Mouse (Mus musculus) gastrocnemius, postnatal 25 days (tissue): ENCODE results near the gene Lcp2. TPM values are rescaled to one million over a fixed set of nuclear protein-coding genes. Genes with fewer than 3 reads are reported as not detected.

Experiments
- DNase-seq: peaks from one replicate; pipeline ENCODE4 v3.0.0; 2022
- long read RNA-seq, 2 experiments: library from polyadenylated mRNA; stranded (forward); transcript quantifications; one replicate each; pipeline ENCODE4 v2.0.0; 2021
- total RNA-seq, 2 experiments: library from RNA; stranded (reverse); gene quantifications; 1 replicate in 1 of 2; 2 replicates in 1 of 2; pipeline ENCODE4 v1.2.3; 2021

The Lcp2 gene
- 1 to 10 TPM in 1 of 2 experiments, under 1 TPM in 1; 0.72 to 1.8 TPM for total RNA-seq
- long read RNA-seq, experiment 1 = 0 reads
- long read RNA-seq, experiment 2 = 0 reads

GRCm38 (mm10) chr11:34046767-34047541, at the start of gene Lcp2:
Gene Lcp2 (plus strand): TSS chr11:34046920.
- no peak for DNase-seq

DNA sequence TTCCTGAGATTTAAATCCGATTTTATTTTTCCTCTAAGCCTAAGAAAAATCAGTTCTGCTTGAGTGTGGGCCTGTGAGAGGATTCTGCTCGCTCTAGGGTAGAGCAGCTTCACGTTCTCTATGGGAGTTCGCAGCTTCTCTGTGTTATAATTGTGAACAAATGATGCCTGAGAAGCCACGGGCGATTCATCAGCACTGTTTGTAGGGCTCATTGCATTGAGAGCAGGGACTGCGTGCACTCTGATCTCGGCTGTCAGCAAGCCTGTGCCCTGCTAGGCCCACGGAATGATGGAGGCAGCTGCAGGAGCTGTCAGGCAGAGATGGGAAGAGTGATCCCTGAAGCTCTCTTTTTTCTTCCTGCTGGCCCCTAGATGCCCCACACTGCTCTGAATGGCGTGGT, 48.5 kb upstream of the Lcp2 start:
- no peak for DNase-seq

DNA sequence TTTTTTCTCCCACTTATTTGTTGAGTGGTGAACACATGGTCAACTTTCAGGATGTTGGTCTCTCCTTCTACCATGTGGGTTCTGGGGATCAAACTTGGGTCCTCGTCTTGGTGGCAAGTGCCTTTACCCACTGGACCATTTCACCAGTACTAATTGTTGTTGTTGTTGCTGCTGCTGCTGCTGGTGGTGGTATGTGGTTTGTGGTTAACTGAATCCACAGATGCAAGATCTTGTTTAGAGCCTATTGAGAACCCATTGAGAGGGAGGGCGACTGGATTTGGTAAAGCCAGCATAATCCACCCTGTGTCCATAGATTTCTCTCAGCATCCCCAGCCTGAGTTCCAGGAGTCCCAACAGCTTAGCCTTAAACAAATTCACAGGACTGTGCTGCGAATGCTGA, 46.3 kb upstream of the Lcp2 start:
- DNase-seq = no peak

DNA sequence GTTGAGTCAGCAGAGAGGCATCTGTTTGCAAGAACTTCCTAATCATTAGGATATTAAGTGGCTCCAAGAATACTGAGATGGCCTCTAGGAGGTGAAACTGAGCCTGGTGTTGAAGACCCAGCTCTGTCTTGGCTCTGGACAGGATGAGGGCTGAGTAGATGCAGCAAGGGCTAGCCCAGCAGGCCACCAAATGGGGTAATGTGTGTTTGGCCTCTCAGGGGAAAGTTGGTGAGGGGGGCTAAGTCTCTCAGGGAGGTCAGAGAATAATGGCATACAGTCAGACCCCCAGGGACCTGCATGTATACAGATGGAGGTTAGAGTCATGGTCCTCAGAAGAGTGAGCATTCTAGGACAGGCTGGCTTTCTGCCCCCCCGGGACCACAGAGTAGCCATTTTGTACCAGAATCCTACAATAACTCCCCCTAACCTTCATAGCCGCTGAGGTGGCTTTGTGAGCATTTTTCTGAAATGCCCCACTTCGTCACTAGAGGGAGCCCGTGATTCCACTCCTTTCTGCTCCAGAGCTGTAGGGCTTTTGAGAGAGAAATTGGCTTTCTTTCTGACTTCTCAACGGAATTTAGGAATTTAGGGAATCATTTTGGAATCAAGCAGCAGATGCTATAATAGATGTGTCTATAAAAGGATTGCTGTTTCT, 44.7 kb upstream of the Lcp2 start:
- DNase-seq = peak; percentile 26

DNA sequence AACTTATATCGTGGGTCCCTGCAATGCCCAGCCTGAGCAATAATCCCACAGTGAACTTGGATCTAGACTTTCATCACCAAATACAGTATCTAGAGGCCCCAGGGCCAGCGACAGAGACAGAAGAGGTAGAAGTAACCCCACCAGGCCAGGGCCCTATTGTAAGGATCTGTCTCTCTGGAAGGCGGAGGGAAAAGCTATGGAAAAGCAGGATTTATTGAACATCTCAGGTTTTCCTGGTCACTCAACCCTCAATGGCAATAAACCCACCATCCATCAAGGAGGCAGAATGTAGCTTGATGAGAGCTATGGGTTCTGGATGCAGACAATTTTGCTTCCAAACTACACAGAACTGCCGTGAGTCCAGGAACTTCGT, 44.1 kb upstream of the Lcp2 start:
- DNase-seq = no peak

- no peak for DNase-seq
These were observed 39.1 kb upstream of the Lcp2 start for GRCm38 (mm10) chr11:34007616-34008015.

DNA sequence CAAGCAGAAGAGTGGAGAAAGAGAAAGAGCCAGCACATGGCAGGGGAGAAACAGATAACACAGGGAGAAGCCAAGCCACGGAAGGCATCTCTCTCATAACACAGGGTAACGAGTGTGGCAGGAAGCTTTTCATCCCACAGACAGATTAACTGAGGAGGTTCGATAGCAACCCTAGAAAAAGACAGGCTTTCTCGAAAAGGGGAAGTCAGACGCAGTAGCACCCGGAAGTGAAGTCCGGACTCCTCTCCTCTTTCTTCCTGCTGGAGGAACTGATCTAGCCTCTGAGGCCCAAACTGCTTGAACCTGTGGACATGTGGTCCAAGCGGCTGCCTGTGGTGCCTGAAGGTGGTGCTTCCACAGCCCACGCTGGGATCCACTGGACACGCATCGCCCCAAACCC, 38.5 kb upstream of the Lcp2 start:
- DNase-seq = no peak

DNA sequence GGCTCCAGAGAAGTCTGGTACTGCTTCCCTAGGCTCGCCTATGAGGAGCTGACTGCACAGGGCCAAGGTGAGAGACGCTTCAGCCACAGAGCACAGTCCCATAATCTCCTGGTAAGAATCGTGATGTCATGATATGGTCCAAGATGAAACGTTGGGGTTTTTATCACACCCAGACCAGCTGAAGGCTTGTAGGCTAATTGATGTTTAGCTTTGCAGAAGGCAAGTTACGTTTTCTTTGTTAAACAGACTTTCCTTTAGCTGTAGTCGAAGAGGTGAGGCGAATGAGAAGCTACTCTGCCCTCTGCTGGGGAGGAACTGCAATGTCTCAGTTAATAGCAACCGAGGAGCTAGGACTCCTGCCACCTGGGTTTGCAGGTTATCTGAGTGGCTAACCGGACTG, 38.0 kb upstream of the Lcp2 start:
- DNase-seq = peak; percentile 18

GRCm38 (mm10) chr11:34009316-34010087, 37.2 kb upstream of the Lcp2 start:
- DNase-seq = no peak

DNA sequence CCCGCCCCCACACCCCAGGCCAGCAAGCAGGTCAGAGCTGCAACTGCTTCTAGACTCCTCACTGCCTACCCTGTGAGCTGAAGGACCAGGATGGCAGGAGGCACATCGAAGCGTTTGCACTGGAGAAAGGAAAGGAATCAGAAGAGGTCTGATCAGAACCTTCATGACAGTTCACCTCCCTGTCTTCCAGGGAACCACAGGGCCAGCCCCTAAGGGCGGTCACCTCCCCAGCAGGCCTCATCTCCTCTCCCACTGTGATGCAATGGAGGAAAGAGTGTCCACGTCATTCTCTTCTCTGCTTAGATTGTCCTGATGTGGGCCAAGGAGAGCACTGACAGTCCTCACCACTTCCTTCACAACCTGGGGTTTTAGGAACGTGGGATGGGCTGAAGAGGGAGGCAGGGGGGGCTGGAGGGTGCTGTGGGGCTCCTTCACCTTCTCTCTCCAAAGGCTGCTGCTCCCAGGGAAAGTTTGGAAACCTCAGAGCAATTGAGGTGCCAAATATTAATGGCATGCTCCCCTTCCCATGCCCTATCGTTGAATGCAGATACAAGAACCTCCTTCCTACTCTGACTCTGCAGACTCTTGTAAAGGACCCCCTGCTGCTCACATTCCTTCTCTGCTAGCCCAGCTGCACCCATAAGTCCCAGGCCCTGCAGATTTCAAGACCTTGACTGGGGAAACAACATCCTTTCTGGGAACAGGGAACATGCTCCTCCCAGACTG, 36.4 kb upstream of the Lcp2 start:
- DNase-seq = peak; percentile 10

- DNase-seq = peak; percentile 35
These were observed 35.9 kb upstream of the Lcp2 start for GRCm38 (mm10) chr11:34010859-34011172.

DNA sequence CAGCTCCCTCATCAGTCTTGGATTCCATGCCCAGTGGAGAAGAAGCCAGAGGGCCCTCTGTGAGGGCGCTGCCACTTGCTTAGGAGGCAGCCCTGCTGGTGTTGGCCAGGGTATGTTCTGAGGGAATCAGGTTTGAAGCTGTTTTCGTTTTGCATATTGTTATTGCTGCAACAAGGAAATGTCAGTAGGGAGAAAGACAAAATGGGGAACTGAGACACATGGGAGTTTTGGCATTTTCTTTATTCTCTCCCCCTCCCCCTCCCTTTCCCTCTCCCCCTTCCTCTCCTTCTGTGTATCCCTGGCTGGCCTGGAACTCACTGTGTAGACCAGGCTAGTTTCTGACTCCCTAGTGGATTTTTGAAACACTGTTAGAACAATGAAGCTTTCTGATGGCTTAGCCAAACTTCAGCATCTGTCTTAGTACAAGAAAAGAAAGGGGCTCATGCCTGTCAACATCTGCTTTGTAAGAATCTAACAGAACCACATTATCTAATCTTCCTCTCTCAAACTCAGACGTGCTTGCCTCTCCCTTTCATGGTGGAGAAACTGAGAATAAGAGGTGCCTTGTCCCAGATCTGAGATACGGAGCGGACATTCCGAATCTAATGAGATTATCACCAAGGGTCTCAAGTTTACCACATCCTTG, 34.6 kb upstream of the Lcp2 start:
- DNase-seq = no peak

DNA sequence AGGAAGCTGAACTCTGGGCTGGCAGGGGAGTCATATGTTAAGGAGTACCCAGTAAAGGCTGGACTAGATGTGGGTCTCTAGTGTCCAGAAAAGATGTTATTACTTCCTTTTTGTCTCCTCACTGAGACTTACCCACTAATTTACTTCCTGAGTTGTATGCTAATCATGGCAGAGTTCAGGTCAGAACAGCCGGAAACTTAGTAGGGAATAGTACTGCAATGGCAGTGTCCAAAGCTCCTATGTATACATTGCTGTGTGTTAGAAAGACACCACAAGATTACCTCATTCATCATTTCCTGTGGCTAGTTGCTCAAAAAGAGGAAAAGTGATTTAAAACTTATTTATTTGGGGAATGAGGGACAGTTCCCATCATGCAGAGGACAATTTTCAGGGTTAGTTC, 21.6 kb upstream of the Lcp2 start:
- no peak for DNase-seq

- DNase-seq = no peak
These were observed 17.1 kb upstream of the Lcp2 start for GRCm38 (mm10) chr11:34029658-34030057.

DNA sequence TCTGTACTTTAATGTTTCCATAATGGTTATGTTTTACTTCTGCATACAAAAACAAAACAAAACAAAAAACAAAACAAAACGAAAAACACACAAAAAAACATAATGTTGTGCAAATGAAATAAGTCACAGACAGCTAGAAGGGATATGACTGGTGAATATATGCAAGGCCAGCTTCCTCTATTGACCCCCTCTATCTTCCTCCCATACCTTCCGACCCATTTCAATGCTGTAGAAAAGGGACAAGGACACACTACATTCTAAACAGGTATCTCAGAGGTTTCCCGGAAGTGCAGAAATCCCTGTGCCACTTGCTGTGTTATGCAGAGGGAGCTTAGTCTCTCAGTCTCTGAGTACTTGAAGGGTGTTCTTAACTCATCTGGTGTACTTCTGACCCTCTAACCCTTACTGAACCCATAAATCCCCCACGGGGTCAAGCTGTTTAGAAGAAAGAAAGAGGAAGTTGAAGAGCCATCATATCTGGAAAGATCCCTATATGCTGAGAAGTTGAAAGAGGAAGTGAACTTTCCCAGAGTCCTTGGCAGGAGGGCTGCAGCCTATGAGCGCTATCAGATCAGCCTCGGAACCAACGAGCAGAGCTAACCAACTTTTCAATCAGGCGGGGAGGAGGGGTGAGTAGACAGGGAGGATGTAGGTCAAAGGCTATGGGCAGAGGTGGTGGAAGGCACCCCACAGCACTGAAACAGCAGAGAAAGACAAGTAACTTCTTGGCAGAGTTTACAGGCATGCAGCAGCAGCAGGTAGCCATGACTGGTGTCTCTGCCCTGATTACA, 15.5 kb upstream of the Lcp2 start:
- DNase-seq = no peak

- DNase-seq = no peak
These were observed 12.7 kb upstream of the Lcp2 start for GRCm38 (mm10) chr11:34034008-34034505.

- no peak for DNase-seq
These were observed 11.9 kb upstream of the Lcp2 start for GRCm38 (mm10) chr11:34034794-34035193.

DNA sequence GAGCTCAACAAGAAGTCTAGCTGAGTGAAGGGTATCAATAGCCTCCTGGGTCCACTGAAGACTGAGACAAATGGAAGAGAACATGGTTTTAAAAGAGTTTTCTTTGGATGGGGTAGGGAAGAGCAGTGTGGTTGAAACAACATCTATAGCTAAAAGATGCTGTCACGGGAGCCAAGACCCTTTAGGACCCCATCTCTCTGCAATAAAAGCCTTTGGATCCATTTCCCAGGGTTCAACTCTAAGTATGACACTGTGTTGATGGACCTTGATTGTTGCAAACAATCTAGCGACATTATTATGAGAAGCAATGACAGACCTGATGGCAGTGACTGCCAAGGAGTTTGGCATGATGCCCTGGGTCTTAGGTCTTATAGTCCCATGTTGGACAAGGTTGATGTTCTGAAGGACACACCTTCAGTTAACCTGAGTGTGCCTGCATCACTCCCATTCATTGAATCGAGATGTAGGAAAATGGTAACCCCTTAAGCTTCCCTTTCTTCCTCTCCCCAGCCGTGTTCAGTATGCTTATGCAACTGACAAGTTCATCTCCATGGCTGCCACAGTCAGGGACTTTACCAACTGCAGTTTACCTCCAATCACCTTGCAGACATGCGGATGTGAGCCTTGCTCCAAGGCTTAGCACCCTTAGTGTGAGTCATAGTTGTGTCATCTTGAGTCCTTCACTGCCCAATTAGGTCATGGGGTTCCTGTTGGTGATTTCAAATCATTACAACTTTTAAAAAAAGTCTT, 10.6 kb upstream of the Lcp2 start:
- DNase-seq = no peak

- no peak for DNase-seq
These were observed 6.7 kb upstream of the Lcp2 start for GRCm38 (mm10) chr11:34040061-34040460.

- DNase-seq = no peak
These were observed 3.9 kb upstream of the Lcp2 start for GRCm38 (mm10) chr11:34042808-34043207.
